Mouse (Mus musculus): Measurements from ENCODE around the gene Cdh23. TPM values are rescaled to one million over a fixed set of nuclear protein-coding genes. Genes with fewer than 3 reads are reported as not detected.

The Cdh23 gene
- polyA plus RNA-seq, 1 experiment from 2014 or later, result 0.44 TPM

DNA sequence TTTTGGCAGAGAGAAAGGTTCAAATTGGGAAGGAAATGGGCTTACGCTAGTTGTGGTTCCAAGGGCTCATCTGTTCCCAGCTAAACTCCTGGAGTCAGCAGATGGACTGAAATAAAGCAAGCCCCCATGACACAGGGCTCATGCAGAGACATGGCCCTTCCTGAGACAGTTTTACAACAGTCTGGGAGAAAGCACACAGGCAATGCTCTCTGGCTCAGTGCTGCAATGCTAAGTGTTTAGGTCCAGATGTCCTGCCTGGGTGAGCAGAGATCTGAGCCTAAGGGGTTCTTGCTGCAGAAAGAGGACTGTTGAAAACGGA, 334.0 kb downstream of the Cdh23 start:
- Histone ChIP-seq H3K4me1 (replicated peaks) (peaks cover 21% of the 10 kb centered on the region), H3K27me3 (replicated peaks) (no peaks in the 10 kb centered on the region), H3K4me3 (replicated peaks) (no peak overlapping the region), H3K9me3 (no peaks in the 10 kb centered on the region), H3K4me2 (replicated peaks) (0 out of 2 replicates have a peak overlapping the region, but pooled peaks have one; percentile 0), H3K36me3 (no peaks in the 10 kb centered on the region), H3K9ac (no peak overlapping the region), H3K27ac (peak overlapping the region; percentile 61)
- 37% methylated on average over 2 of the region's 2 CpGs for WGBS
- peak; percentile 58 for ATAC-seq

DNA sequence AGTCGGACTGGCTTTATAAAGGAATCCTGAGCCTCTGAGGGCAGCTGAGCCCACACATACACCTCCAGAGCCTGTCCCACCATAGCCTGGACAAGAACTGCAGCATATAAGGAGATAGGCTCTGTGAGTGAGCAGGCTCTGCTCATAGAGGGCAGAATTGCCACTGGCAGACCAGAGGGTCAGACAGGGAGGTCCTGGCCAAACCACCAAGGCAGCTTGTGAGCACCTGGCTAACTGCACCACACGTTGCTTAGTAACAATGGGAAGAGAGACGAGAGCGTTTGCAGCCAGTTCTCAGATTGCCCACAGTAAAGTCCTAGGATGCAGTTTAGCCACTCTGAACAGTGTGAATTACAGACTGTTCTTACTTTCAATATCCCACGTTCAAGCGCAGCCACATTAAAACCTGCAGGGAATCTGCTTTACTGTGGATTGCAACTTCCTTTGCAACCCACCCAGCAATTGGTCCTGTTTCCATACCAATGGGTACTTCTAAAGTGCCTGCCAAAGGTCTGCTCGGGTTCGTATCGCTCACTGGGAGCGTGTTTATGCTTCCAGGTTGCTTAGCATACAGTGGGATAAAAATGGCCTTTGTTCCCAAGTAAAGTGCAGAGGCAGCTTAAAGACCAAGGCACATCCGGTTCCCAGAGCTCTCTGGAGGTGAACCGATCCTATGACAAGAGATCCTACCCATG, 334.5 kb downstream of the Cdh23 start:
- H3K4me1 ChIP-seq (replicated peaks), result peaks cover 21% of the 10 kb centered on the region
- H3K4me2 ChIP-seq (replicated peaks), result 0 out of 2 replicates have a peak overlapping the region, but pooled peaks have one; percentile 0
- WGBS, result 44% methylated on average over 12 of the region's 12 CpGs
- no peaks in the 10 kb centered on the region for H3K27me3 ChIP-seq (replicated peaks)
- no peak overlapping the region for H3K9ac ChIP-seq
- H3K4me3 ChIP-seq (replicated peaks), result no peak overlapping the region
- no peaks in the 10 kb centered on the region for H3K36me3 ChIP-seq
- ATAC-seq, result peak; percentile 54; the same call in 1 of the 2 replicates
- H3K27ac ChIP-seq, result peak overlapping the region; percentile 61
- H3K9me3 ChIP-seq, result no peaks in the 10 kb centered on the region

DNA sequence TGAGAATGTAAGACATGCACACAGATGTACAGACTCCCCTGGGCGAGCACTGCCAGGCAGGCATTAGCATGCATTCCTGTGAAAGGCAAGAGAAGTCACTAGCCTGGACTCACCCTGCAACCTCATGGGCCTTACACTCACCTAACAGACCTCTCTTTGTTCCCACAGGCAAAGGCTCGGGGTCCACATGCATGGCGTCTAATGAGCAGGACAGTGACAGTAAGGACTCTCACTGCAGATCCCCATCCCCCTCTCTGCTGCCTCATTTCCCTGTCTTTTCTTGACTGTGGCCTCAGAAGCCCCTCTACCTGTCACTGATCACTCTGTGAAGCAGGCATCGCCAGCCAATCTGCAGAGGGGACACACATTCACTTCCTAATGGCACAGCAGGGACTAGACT, 337.5 kb downstream of the Cdh23 start:
- no peak for ATAC-seq
- no peak overlapping the region for H3K4me3 ChIP-seq (replicated peaks)
- H3K9me3 ChIP-seq, result no peaks in the 10 kb centered on the region
- no peaks in the 10 kb centered on the region for H3K36me3 ChIP-seq
- no peak overlapping the region for H3K27ac ChIP-seq
- H3K9ac ChIP-seq, result no peak overlapping the region
- H3K4me1 ChIP-seq (replicated peaks), result peaks cover 24% of the 10 kb centered on the region
- H3K4me2 ChIP-seq (replicated peaks), result no peak overlapping the region
- no peaks in the 10 kb centered on the region for H3K27me3 ChIP-seq (replicated peaks)
- 69% methylated on average over 4 of the region's 4 CpGs for WGBS

DNA sequence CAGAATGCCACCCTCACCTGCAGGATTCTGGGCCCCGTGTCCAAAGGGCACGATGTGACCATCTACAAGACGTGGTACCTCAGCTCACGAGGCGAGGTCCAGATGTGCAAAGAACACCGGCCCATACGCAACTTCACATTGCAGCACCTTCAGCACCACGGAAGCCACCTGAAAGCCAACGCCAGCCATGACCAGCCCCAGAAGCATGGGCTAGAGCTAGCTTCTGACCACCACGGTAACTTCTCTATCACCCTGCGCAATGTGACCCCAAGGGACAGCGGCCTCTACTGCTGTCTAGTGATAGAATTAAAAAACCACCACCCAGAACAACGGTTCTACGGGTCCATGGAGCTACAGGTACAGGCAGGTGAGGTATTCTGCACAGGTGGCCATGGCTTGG, 338.4 kb downstream of the Cdh23 start:
- H3K27ac ChIP-seq, result no peak overlapping the region
- no peaks in the 10 kb centered on the region for H3K9me3 ChIP-seq
- no peak overlapping the region for H3K4me2 ChIP-seq (replicated peaks)
- peaks cover 26% of the 10 kb centered on the region for H3K4me1 ChIP-seq (replicated peaks)
- H3K27me3 ChIP-seq (replicated peaks), result no peaks in the 10 kb centered on the region
- H3K4me3 ChIP-seq (replicated peaks), result no peak overlapping the region
- no peak for ATAC-seq
- no peak overlapping the region for H3K9ac ChIP-seq
- 92% methylated on average over 14 of the region's 14 CpGs for WGBS
- H3K36me3 ChIP-seq, result no peaks in the 10 kb centered on the region

DNA sequence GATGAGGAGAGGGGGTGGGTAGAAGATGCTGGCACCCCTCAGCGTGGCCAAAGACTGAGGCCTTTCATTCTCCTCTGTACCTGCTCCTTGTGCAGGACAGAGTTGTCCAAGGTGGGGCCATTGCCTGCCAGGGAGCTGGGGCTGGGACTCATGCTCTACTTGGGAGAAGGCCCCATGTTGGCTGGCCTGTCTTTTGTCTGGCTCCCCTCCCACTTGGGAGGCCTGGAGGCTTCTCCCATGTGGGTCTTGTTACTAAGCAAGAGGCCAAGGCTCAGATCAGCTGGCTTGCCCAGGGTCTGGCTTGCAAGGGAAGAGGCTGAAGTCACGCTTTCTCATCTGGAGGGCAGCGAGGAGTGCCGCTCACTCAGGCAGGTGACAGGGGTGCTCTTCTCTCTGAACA, 338.8 kb downstream of the Cdh23 start:
- Histone ChIP-seq H3K9me3 (no peaks in the 10 kb centered on the region), H3K4me3 (replicated peaks) (no peak overlapping the region), H3K27ac (no peak overlapping the region), H3K36me3 (no peaks in the 10 kb centered on the region), H3K27me3 (replicated peaks) (no peaks in the 10 kb centered on the region), H3K4me1 (replicated peaks) (peaks cover 21% of the 10 kb centered on the region), H3K9ac (no peak overlapping the region), H3K4me2 (replicated peaks) (no peak overlapping the region)
- WGBS, result 94% methylated on average over 4 of the region's 4 CpGs
- no peak for ATAC-seq

DNA sequence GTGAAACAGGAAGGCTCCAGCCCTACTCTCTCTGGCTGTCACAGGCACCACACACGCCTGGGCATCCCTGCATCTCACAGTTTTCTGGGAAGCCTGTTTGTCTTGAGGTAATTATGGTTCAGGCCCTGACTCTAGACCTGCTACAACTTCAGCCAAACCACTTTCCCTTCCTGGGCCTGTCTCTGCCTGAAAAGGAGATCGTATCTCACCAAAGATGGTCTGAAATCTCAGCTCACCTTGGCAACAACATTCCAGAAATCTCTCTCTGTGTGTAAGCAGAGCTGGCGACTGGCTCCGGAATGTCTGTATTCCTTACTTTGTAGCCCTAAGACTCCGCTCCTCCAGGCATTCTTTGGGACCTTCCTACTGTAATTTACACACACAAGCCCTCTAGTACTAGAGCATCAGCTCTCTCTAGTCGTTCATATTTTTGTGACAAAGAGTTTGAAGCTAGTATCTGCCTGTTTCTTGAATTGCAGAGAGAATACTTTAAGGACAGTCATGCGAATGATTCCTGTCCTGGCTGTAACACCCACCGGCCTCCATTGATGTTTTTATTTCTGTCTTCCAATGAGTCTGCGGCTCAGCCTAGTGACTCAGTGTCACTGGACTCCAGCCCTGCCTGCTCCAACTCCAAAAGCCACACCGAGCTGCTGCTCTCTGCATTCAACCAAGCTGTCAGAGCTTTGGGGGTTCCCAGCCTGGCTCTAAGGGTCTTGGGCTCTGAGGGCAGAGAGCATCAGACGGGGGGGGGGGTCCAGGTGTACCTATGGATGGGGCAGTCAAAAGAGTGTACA, 341.2 kb downstream of the Cdh23 start:
- Histone ChIP-seq H3K4me1 (replicated peaks) (peaks cover 24% of the 10 kb centered on the region), H3K4me3 (replicated peaks) (no peak overlapping the region), H3K9me3 (no peaks in the 10 kb centered on the region), H3K4me2 (replicated peaks) (no peak overlapping the region), H3K36me3 (no peaks in the 10 kb centered on the region), H3K9ac (no peak overlapping the region), H3K27me3 (replicated peaks) (no peaks in the 10 kb centered on the region), H3K27ac (peak overlapping the region; percentile 28; the same call in 1 of the 2 replicates)
- WGBS, result 49% methylated on average over 11 of the region's 11 CpGs
- ATAC-seq, result no peak

DNA sequence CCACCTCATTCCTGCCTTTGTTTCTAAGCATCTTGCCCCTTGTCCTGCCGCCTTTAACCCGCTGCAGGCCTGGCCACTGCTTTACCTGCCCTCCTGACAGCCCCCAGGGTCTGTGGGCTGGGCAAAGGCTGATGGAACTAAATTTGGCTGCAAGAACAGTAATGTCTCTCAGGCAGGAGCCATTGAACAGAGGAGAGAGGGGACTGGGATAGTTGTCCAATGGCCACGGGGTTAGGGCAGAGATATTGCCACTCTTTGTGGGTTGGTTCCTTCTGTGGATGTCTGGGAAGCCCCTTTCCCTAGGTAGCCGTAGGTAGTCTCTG, 342.3 kb downstream of the Cdh23 start:
- Histone ChIP-seq H3K9me3 (no peaks in the 10 kb centered on the region), H3K27ac (0 out of 2 replicates have a peak overlapping the region, but pooled peaks have one; percentile 93), H3K4me2 (replicated peaks) (no peak overlapping the region), H3K4me1 (replicated peaks) (peaks cover 36% of the 10 kb centered on the region), H3K9ac (no peak overlapping the region), H3K36me3 (no peaks in the 10 kb centered on the region), H3K4me3 (replicated peaks) (no peak overlapping the region), H3K27me3 (replicated peaks) (no peaks in the 10 kb centered on the region)
- 91% methylated on average over 4 of the region's 4 CpGs for WGBS
- ATAC-seq, result no peak

DNA sequence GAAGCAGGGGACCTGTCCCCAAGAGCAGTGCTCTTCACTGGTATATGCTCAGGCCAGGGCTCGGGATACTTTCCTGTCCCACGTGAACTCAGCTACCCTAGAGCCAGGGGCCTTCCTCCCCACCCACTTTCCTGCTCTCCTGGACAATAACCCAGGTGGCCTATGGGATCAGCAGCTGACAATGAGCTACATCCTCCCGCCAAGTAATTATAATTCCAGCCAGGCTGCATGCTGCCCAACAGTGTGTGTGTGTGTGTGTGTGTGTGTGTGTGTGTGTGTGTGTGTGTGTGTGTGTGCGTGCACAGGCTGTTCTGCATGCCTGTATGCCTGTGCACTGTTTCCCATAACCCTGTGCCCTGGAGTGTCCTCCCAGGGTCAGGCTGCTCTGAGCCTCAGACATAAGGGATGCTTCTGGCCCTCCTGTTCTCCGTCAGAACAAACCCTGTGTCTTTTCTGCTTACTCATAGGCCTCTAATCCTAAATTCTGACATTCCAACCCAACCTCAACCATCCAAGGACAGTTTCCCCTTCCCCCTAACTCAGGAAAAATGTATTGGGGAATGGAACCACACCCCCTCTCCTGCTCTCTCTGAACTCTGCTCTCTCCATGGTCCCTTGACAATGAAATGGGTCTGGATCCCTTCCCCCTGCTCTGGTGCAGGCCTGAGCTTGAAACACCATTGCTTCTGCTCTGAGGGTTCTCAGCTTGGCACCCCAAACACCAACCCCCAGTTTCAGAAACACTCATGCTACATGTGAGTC, 342.9 kb downstream of the Cdh23 start:
- Histone ChIP-seq H3K36me3 (no peaks in the 10 kb centered on the region), H3K4me1 (replicated peaks) (peaks cover 41% of the 10 kb centered on the region), H3K27me3 (replicated peaks) (no peaks in the 10 kb centered on the region), H3K9me3 (no peaks in the 10 kb centered on the region), H3K9ac (no peak overlapping the region), H3K4me3 (replicated peaks) (no peak overlapping the region), H3K27ac (peak overlapping the region; percentile 93), H3K4me2 (replicated peaks) (no peak overlapping the region)
- ATAC-seq, result no peak
- 49% methylated on average over 5 of the region's 5 CpGs for WGBS

DNA sequence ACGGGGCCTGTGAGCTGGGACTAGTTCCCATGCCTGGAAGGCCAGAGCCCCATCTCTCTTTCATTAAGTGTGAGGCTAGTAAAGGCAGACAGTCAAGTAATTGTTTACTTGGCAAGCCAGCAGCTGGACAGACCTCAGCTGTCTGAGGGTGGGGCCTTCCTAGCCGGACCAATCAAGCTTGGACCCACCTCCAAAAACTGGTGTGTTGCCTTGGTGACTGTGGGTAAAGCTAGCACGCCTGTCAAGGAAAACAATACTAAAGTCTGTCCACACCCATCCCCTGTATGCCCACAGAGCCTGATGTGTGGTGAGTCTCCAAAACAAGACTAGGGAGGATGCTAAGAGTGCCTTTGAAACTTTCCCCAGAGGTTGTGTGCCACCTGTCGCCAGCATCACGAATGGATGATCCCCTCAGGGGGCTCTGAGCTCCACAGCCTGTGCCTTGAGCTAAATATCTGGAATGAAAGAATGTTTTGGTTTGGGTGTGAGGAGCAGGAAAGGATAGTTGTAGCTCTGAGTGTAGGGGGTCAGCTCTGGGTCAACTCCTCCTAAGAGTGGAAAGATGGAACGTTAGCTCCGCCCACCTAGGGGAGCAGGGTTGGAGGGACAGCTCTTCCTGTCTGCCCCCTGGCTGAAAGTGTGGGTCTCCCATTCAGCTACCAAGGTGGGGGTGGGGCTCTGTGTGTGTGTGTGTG, 344.4 kb downstream of the Cdh23 start:
- no peaks in the 10 kb centered on the region for H3K27me3 ChIP-seq (replicated peaks)
- H3K4me3 ChIP-seq (replicated peaks), result no peak overlapping the region

DNA sequence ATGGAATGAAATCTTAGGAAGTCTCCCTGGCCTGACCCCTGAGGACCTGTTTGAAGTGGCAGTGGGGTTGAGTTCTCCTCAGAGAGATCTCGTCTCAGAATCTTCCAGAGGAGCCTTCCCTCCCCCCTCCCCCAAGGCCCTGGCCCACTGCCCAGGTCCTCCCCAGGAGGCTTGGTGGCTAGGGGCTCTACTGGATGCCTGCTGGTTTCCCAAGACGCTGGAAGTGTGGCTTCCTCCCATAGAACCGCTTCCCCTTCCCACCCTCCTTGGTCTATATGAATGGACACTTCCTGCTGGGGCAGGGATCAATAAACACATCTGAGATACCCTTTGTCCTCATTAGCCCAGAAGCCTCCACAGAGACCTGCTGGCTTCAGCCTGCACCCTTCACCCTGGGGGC, 345.0 kb downstream of the Cdh23 start:
- H3K27me3 ChIP-seq (replicated peaks), result no peaks in the 10 kb centered on the region
- peak overlapping the region; percentile 93 for H3K27ac ChIP-seq
- ATAC-seq, result peak; percentile 24
- no peaks in the 10 kb centered on the region for H3K36me3 ChIP-seq
- H3K4me1 ChIP-seq (replicated peaks), result peaks cover 60% of the 10 kb centered on the region
- no peaks in the 10 kb centered on the region for H3K9me3 ChIP-seq
- peak overlapping the region; percentile 45 for H3K4me2 ChIP-seq (replicated peaks)
- H3K4me3 ChIP-seq (replicated peaks), result no peak overlapping the region
- 19% methylated on average over 3 of the region's 3 CpGs for WGBS
- no peak overlapping the region for H3K9ac ChIP-seq

More for the DNA sequence above, 344.4 kb downstream of the Cdh23 start:
- Histone ChIP-seq H3K36me3 (no peaks in the 10 kb centered on the region), H3K27ac (peak overlapping the region; percentile 93), H3K9ac (no peak overlapping the region), H3K9me3 (no peaks in the 10 kb centered on the region), H3K4me2 (replicated peaks) (peak overlapping the region; percentile 45), H3K4me1 (replicated peaks) (peaks cover 53% of the 10 kb centered on the region)
- peak; percentile 70 for ATAC-seq
- 14% methylated on average over 7 of the region's 7 CpGs for WGBS

DNA sequence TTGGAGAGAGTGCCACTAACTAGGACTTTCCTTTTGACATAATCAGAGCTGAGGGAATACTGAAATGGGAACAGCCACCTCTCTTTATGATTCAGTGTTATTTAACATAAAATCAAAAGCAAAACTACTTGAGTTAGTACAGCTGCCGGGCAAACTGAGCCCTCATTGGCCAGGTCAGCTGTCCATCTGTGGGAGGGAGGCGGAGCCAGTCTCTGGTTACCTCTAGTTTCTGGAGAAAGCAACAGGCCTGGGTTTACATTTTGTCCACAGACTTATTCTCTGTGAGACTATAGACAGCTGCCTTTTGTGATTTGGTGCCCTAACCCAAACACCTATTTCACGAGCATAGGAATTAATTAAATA, 345.5 kb downstream of the Cdh23 start:
- peak; percentile 64 for ATAC-seq
- Histone ChIP-seq H3K4me3 (replicated peaks) (no peak overlapping the region), H3K27me3 (replicated peaks) (no peaks in the 10 kb centered on the region), H3K36me3 (no peaks in the 10 kb centered on the region), H3K9ac (no peak overlapping the region), H3K4me1 (replicated peaks) (peaks cover 64% of the 10 kb centered on the region), H3K9me3 (no peaks in the 10 kb centered on the region), H3K27ac (peak overlapping the region; percentile 93), H3K4me2 (replicated peaks) (peak overlapping the region; percentile 45)
- 18% methylated on average over 3 of the region's 3 CpGs for WGBS

All from intestine, embryonic 15.5 days (tissue).